Mouse (Mus musculus): ENCODE results near the gene Hacd2. TPM values are rescaled to one million over a fixed set of nuclear protein-coding genes. Genes with fewer than 3 reads are reported as not detected.

Hacd2 gene
- polyA plus RNA-seq, 1 experiment from 2014 or later = 120 TPM

- H3K4me1 ChIP-seq = peaks cover 48% of the 10 kb centered on the region
- H3K27me3 ChIP-seq = peaks cover 64% of the 10 kb centered on the region
- peak overlapping the region; percentile 69; the same call in 1 of the 2 replicates for H3K27ac ChIP-seq (replicated peaks)
Observed at GRCm38 (mm10) chr16:35155391-35156305, 133.4 kb downstream of the Hacd2 start.

DNA sequence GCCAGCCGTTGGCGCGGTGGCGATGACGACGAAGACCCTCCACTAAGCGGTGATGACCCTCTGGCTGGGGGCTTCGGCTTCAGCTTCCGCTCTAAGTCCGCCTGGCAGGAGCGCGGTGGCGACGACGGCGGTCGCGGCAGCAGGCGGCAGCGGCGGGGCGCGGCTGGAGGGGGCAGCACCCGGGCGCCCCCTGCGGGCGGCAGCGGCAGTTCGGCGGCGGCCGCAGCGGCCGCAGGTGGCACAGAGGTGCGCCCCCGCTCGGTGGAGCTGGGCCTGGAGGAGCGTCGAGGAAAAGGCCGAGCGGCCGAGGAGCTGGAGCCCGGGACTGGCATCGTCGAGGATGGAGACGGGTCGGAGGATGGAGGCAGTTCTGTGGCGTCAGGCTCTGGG is 134.1 kb downstream of the Hacd2 start:
- Histone ChIP-seq H3K9me3 (replicated peaks) (no peaks in the 10 kb centered on the region), H3K4me3 (replicated peaks) (peak overlapping the region; percentile 72), H3K9ac (peak overlapping the region; percentile 50), H3K4me2 (replicated peaks) (peak overlapping the region; percentile 96), H3K36me3 (no peaks in the 10 kb centered on the region), H3K4me1 (peaks cover 53% of the 10 kb centered on the region), H3K27ac (replicated peaks) (no peak overlapping the region), H3K27me3 (peaks cover 57% of the 10 kb centered on the region)
- no peak for ATAC-seq (ENCODE audit: insufficient number of reproducible peaks, low FRiP score, low TSS enrichment, low read depth)
- 1% methylated on average over 48 of the region's 48 CpGs for WGBS

More at GRCm38 (mm10) chr16:35155391-35156305, 133.4 kb downstream of the Hacd2 start:
- H3K4me3 ChIP-seq (replicated peaks) = peak overlapping the region; percentile 72
- H3K36me3 ChIP-seq = no peaks in the 10 kb centered on the region
- ATAC-seq (ENCODE audit: insufficient number of reproducible peaks, low FRiP score, low TSS enrichment, low read depth) = peak; percentile 41; the same call in 1 of the 2 replicates
- H3K9me3 ChIP-seq (replicated peaks) = no peaks in the 10 kb centered on the region
- under 1% methylated on average over 74 of the region's 87 CpGs for WGBS
- H3K4me2 ChIP-seq (replicated peaks) = peak overlapping the region; percentile 96
- peak overlapping the region; percentile 50 for H3K9ac ChIP-seq

DNA sequence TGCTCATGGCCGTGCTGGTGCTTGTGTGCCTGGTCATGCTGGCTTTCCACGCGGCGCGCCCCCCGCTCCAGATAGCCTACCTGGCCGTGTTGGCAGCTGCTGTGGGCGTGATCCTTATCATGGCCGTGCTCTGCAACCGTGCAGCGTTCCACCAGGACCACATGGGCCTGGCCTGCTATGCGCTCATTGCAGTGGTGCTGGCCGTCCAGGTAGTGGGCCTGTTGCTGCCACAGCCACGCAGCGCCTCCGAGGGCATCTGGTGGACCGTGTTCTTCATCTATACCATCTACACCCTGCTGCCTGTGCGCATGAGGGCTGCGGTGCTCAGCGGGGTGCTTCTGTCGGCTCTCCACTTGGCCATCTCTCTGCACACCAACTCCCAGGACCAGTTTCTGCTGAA is 134.6 kb downstream of the Hacd2 start:
- Histone ChIP-seq H3K4me2 (replicated peaks) (peak overlapping the region; percentile 96), H3K36me3 (no peaks in the 10 kb centered on the region), H3K9me3 (replicated peaks) (no peaks in the 10 kb centered on the region), H3K4me1 (peaks cover 53% of the 10 kb centered on the region), H3K4me3 (replicated peaks) (peak overlapping the region; percentile 72), H3K27me3 (peaks cover 55% of the 10 kb centered on the region), H3K9ac (no peak overlapping the region), H3K27ac (replicated peaks) (no peak overlapping the region)
- WGBS = 78% methylated on average over 21 of the region's 21 CpGs
- ATAC-seq (ENCODE audit: insufficient number of reproducible peaks, low FRiP score, low TSS enrichment, low read depth) = no peak

Other genes with a start within 250 kb of the Hacd2 start
- 3.0 and 3.3 TPM in 2 replicates for gene Adcy5, start 132.4 kb downstream of the Hacd2 start, polyA plus RNA-seq (2015; fragmentation: Nextera tagmentation; extraction: Ambion mirVana)

All from embryonic facial prominence, embryonic 15.5 days (tissue).